Mouse (Mus musculus) right cerebral cortex, postnatal 14 days (tissue): ENCODE measurements around the gene Olfr701.

Source experiments
- DNase-seq: peaks from one replicate; pipeline ENCODE4 v3.0.0; 2022

Olfr701 gene

DNA sequence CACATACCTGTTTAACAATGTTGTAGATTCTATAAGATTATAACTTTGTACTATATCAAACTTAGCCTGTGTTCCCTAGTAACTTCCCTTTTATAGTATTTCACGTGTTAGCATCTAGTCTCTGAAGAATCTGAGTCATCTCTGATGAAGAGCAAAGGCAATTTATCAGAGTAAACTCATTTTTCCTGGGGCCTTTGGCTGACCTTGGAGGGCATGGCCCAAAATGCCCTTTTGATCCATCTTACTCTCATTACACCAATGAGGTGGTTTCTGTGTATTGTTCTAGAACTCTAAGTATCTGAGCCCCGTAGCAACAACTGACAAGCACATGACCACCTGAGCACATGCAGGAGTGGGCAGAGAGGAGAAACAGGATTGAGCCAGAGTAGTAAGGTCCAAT lies at the start of gene Olfr701:
Olfr701 (plus strand) TSS at position 301 of the 400 bp plus-strand sequence.
- no peak for DNase-seq

DNA sequence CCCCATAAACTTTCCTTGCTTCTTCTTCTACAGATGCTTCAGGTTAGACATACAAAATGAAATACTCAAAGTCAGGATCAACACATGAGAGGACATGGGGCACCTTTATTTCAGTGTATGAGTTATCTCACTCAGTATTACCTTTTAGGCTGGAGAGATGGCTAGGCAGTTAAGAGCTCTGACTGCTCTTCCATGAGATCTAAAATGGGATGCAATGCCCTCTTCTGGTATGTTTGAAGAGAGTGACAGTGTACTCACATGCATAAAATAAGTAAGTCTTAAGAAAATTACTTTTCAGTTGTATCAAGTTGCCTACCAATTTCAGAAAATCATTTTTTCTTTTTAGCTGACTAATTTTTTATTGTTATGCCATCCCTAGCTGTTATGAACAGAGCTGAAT lies 25.6 kb upstream of the Olfr701 start:
- DNase-seq = no peak

DNA sequence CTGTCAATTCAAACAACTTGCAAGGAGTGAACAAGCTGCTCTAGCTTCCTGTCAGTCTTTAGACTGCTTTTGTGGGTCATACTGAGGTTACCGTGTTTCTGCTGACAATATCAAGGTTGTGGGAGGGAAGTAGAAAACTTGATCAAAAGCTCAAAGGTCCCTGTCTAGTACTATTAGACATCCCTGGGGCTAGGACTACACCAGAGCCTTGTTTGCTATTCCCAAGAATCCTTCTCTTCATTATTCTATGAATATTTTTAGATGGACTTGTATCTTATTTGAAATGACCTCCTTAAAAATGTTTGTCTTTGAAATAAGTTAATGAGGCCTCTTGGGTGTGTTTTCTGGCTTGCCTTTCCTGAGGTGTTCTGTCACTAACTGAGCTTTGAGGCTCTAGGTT lies 20.8 kb upstream of the Olfr701 start, which contains the start of gene Olfr699:
Olfr699 (minus strand) TSS at position 101 of the 400 bp plus-strand sequence.
- no peak for DNase-seq

DNA sequence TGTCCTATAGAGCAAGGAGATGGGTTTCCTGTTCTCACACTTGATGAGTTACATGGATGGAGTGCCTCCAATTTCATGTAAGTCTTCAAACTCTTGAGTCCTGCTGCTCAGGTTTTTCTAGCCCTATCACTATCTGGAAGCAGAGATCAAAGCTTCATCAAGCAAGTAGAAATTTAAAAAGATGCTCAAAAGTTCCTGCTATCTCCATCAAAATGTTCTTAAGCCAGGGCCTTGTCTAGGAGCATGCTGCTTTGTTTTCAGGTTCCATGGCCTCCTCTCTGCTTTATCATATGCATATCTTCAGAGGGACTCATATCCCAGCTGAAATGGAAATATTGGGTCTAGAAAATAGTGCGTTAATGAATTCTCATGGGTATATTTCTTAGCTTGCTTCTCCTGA lies 5.2 kb upstream of the Olfr701 start, which contains the start of gene Olfr700:
Olfr700 (minus strand) TSS at position 101 of the 400 bp plus-strand sequence.
- no peak for DNase-seq

DNA sequence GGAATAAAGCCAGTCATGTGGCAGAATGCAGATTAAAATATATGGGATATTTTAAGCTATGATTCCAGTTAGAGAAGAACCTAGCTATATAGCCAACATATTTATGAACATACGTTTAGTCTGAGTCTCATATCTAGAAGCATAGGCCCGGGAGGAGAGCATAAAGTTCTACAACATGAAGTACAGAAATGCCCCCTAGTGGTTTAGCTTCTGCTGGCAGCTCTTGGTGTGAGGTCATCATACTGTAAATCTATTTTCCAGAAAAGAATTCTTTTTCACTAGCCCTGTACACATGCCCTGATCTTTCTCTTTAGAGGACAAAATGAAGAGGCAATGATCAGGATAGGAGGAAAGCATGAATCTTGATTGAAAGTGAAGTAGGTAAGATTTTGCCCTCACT lies 1.8 kb downstream of the Olfr701 start:
- DNase-seq = no peak

DNA sequence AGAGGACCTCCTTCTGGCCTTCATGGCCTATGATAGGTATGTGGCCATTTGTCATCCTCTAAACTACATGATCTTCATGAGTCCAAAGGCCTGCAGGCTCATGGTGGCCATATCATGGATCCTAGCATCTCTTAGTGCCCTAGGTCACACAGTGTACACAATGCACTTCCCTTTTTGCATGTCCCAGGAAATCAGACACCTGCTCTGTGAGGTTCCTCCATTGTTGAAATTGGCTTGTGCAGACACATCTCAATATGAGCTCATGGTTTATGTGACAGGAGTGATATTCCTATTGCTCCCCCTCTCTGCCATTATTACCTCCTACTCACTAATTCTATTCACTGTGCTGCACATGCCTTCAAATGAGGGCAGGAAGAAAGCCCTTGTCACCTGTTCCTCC lies 4.5 kb downstream of the Olfr701 start:
- no peak for DNase-seq

DNA sequence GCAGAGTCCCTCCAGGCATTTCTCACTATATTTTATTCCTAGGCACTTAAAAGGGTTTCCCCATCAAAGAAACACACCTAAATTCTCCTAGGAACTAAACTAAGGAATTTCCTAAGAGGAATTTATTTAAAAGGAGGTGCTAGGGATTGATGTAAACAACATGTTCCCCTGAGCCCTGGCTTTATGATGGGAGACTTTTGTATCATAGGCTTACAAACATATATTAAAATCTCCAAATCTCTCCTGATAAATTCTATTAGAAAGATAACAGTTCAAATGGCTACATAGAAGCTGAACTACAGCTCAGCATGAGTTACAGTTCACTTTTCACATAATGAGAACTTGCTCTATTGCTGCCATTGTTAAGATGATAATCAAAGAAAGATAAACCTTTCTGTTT lies 19.9 kb downstream of the Olfr701 start, which contains the start of gene Olfr702:
Olfr702 (minus strand) TSS at position 101 of the 400 bp plus-strand sequence.
- no peak for DNase-seq

DNA sequence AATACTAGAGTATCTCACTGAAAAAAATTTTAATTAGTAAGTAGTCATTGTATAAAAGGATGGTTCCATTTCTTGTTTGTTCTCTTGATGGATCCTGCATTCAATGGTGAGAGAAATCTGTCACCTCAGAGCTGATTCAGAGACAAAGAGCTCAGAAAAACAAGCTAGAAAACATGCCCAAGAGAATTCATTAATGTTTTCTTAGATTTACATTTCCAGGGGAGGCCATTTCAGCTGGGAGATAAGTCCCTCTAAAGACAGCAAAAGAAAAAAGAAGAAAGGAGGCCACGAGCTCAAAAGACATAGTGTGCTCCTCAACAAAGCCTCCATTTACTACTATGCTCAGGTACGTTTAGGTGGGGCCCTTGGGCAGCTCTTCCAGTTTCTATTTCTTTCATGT lies 29.1 kb downstream of the Olfr701 start, which contains the start of gene Olfr703:
Olfr703 (plus strand) TSS at position 301 of the 400 bp plus-strand sequence.
- no peak for DNase-seq

DNA sequence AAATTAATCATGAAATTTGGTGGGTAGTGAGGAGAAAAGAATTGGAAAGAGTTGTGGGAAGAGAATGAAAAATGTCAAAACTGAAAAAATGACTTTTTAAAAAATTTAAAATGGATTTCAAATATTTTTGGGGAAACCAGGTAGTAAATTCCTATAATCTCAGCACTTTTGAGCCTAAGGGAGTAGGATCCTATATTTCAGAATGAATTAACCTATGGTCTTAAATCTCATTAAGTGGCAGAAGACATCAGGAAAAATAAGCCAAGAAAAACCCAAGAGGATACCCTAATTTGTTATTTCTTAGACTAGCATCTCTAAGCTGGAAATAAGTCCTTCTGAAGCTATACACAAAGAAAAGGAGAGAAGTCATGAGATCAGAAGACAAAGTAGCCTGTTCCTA lies 49.0 kb downstream of the Olfr701 start, which contains the start of gene Olfr704:
Olfr704 (plus strand) TSS at position 301 of the 400 bp plus-strand sequence.
- no peak for DNase-seq
